Mouse (Mus musculus) cerebellum, adult 2 months (tissue): ENCODE data around the gene Smlr1.

ENCODE experiments used
- CTCF ChIP-seq: fragments of 200-500 bp; IDR thresholded peaks from 2 replicates; pipeline ENCODE4 v1.5.1; 2011; ENCODE audit warnings: low read depth, mild to moderate bottlenecking, control low read depth, low read length, moderate library complexity, borderline replicate concordance; ENCODE audit not compliant: insufficient read depth
- POLR2A ChIP-seq: fragments of 200-500 bp; IDR thresholded peaks from 2 replicates; pipeline ENCODE4 v1.6.1; 2011; ENCODE audit warnings: low read length, control low read depth, borderline replicate concordance; ENCODE audit not compliant: insufficient read depth

GRCm38 (mm10) chr10:25541097-25541496 lies 5.0 kb upstream of the Smlr1 start:
- no peak for TF ChIP-seq CTCF
- no peak for TF ChIP-seq POLR2A
